Mouse (Mus musculus) bone marrow, adult 2 months (tissue): ENCODE measurements around the gene Mpc1.

Experiments
- CTCF ChIP-seq: fragments of 200-500 bp; IDR thresholded peaks from 2 replicates; pipeline ENCODE4 v1.5.1; 2011; ENCODE audit warnings: low read length, control low read depth; ENCODE audit not compliant: control insufficient read depth, insufficient read depth
- POLR2A ChIP-seq: fragments of 200-500 bp; IDR thresholded peaks from 2 replicates; pipeline ENCODE4 v1.6.1; 2011; ENCODE audit warnings: low read depth, mild to moderate bottlenecking, control low read depth, low read length, borderline replicate concordance; ENCODE audit not compliant: control insufficient read depth

GRCm38 (mm10) chr17:8289993-8290679, 7.4 kb downstream of the Mpc1 start:
- TF ChIP-seq POLR2A (no peak), CTCF (no peak)
